Mouse (Mus musculus) erythroblast, embryonic 14.5 days (primary cell): Measurements from ENCODE around the gene Mgat4c.

ENCODE experiments used
- GATA1 ChIP-seq: IDR thresholded peaks from 2 replicates; pipeline ENCODE4 v1.6.1; 2012; ENCODE audit warnings: low read length, inconsistent platforms, mixed read lengths
- TAL1 ChIP-seq: IDR thresholded peaks from 3 replicates; pipeline ENCODE4 v1.6.1; 2012; ENCODE audit warnings: low read length, inconsistent platforms, mixed read lengths

GRCm38 (mm10) chr10:102238558-102239211 lies 557.4 kb downstream of the Mgat4c start:
- TF ChIP-seq GATA1 (no peak), TAL1 (no peak)
